Mouse (Mus musculus): ENCODE data around the gene Jade1. TPM values are rescaled to one million over a fixed set of nuclear protein-coding genes. Genes with fewer than 3 reads are reported as not detected.

The Jade1 gene
- total and polyA plus RNA-seq, 2 experiments from 2014 or later = 16.7 to 21.8 TPM

DNA sequence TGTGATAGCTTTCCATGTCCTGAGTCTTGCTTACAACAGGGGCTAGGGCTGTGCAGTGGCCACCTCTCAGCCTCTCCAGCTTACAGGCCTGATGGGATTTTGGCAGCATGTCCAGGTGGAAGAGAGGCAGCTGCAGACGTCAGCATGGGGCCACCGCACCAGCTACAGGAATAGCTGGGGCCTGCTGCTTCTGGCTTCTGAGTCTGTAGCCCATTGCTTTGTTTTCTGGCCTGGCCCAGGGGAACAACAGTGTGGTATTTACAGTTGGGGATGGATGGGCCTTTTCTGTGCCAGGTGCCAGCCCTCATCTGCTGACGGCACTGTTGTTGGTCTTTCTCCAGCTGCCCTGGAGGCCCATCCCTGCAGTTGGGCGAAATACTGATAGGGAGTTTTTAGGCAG lies 28.1 kb downstream of the Jade1 start:
- H3K27ac ChIP-seq (ENCODE audit: low read depth, low read length) = no peak overlapping the region
- H3K9ac ChIP-seq (replicated peaks; ENCODE audit: low read length, poor library complexity, severe bottlenecking) = no peak overlapping the region
- H3K27me3 ChIP-seq (ENCODE audit: insufficient read depth, low read length) = no peaks in the 10 kb centered on the region
- TF ChIP-seq CTCF (IDR thresholded peaks at IDR 0.05) = no peak
- peak; percentile 59 for DNase-seq (ENCODE audit: low spot score)
- H3K36me3 ChIP-seq (ENCODE audit: insufficient read depth, low read length) = no peaks in the 10 kb centered on the region
- no peak overlapping the region for H3K4me3 ChIP-seq (ENCODE audit: low read depth, low read length)
- H3K4me2 ChIP-seq (ENCODE audit: low read depth, low read length, poor library complexity, severe bottlenecking) = no peak overlapping the region
- H3K4me1 ChIP-seq (ENCODE audit: insufficient read depth, low read length) = peaks cover 6% of the 10 kb centered on the region; the same call in 1 of the 2 replicates
- 45% methylated on average over 4 of the region's 4 CpGs for WGBS
- H3K9me3 ChIP-seq (ENCODE audit: low read length) = no peaks in the 10 kb centered on the region
- no peak for ATAC-seq (ENCODE audit: low FRiP score)

DNA sequence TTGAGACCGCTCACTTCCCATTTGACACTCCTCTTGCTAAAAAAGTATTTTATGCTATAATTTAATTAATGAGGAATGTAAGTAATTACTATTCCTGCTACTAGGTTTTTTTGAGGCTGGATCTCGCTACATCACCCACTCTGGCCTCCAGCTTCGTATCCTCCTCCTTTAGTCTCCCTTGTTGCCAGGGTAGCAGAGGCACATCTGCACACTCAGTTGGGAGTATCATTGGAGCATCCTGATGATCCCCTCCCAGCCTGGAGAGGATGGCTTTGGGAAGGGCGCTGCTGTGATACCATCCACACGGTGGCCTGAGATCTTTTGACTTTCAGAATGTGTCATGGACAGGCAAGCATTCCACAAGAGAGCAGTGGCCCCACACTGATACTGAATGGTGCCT lies 30.0 kb downstream of the Jade1 start:
- no peaks in the 10 kb centered on the region for H3K9me3 ChIP-seq (ENCODE audit: low read length)
- ATAC-seq (ENCODE audit: low FRiP score) (no peak), DNase-seq (ENCODE audit: low spot score) (no peak)
- no peak overlapping the region for H3K27ac ChIP-seq (ENCODE audit: low read depth, low read length)
- no peak overlapping the region for H3K4me3 ChIP-seq (ENCODE audit: low read depth, low read length)
- no peak for TF ChIP-seq CTCF (IDR thresholded peaks at IDR 0.05)
- WGBS = 79% methylated on average over 5 of the region's 5 CpGs
- 0 out of 2 replicates have a peak, but pooled peaks cover under 1% of the 10 kb centered on the region for H3K36me3 ChIP-seq (ENCODE audit: insufficient read depth, low read length)
- peaks cover 6% of the 10 kb centered on the region; the same call in 1 of the 2 replicates for H3K4me1 ChIP-seq (ENCODE audit: insufficient read depth, low read length)
- H3K9ac ChIP-seq (replicated peaks; ENCODE audit: low read length, poor library complexity, severe bottlenecking) = no peak overlapping the region
- no peak overlapping the region for H3K4me2 ChIP-seq (ENCODE audit: low read depth, low read length, poor library complexity, severe bottlenecking)
- no peaks in the 10 kb centered on the region for H3K27me3 ChIP-seq (ENCODE audit: insufficient read depth, low read length)

DNA sequence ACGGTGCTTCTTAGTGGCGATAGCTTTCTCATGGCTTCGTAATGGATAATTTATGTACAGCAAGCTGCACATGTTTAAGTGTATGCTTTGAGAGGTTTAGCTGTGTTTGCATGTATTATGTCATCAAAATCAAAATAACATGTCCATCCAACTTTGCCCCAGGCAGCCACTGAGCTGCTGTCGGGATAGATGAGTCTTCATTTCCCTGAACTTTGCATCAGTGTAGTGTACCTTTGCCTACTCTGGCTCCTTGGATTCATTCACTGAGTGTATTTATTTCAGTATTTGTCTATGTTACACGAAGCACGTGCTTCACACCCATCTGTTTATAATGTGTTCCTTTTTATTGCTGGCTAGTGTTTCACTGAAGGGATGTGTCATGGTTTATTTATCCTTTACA lies 30.8 kb downstream of the Jade1 start:
- no peak overlapping the region for H3K27ac ChIP-seq (ENCODE audit: low read depth, low read length)
- 0 out of 2 replicates have a peak, but pooled peaks cover 2% of the 10 kb centered on the region for H3K4me1 ChIP-seq (ENCODE audit: insufficient read depth, low read length)
- H3K4me2 ChIP-seq (ENCODE audit: low read depth, low read length, poor library complexity, severe bottlenecking) = no peak overlapping the region
- DNase-seq (ENCODE audit: low spot score) (no peak), ATAC-seq (ENCODE audit: low FRiP score) (no peak)
- H3K4me3 ChIP-seq (ENCODE audit: low read depth, low read length) = no peak overlapping the region
- H3K27me3 ChIP-seq (ENCODE audit: insufficient read depth, low read length) = no peaks in the 10 kb centered on the region
- no peaks in the 10 kb centered on the region for H3K9me3 ChIP-seq (ENCODE audit: low read length)
- 0 out of 2 replicates have a peak, but pooled peaks cover 6% of the 10 kb centered on the region for H3K36me3 ChIP-seq (ENCODE audit: insufficient read depth, low read length)
- WGBS = 79% methylated on average over 6 of the region's 6 CpGs
- no peak overlapping the region for H3K9ac ChIP-seq (replicated peaks; ENCODE audit: low read length, poor library complexity, severe bottlenecking)
- no peak for TF ChIP-seq CTCF (IDR thresholded peaks at IDR 0.05)

GRCm38 (mm10) chr3:41586917-41587316 lies 31.4 kb downstream of the Jade1 start:
- no peak for TF ChIP-seq CTCF (IDR thresholded peaks at IDR 0.05)
- H3K4me3 ChIP-seq (ENCODE audit: low read depth, low read length) = no peak overlapping the region
- no peak overlapping the region for H3K9ac ChIP-seq (replicated peaks; ENCODE audit: low read length, poor library complexity, severe bottlenecking)
- WGBS = 83% methylated on average over 7 of the region's 7 CpGs
- H3K36me3 ChIP-seq (ENCODE audit: insufficient read depth, low read length) = 0 out of 2 replicates have a peak, but pooled peaks cover 9% of the 10 kb centered on the region
- H3K9me3 ChIP-seq (ENCODE audit: low read length) = no peaks in the 10 kb centered on the region
- H3K4me2 ChIP-seq (ENCODE audit: low read depth, low read length, poor library complexity, severe bottlenecking) = no peak overlapping the region
- H3K27ac ChIP-seq (ENCODE audit: low read depth, low read length) = no peak overlapping the region
- DNase-seq (ENCODE audit: low spot score) (no peak), ATAC-seq (ENCODE audit: low FRiP score) (no peak)
- no peaks in the 10 kb centered on the region for H3K4me1 ChIP-seq (ENCODE audit: insufficient read depth, low read length)
- no peaks in the 10 kb centered on the region for H3K27me3 ChIP-seq (ENCODE audit: insufficient read depth, low read length)

GRCm38 (mm10) chr3:41587588-41587987 lies 32.1 kb downstream of the Jade1 start:
- H3K36me3 ChIP-seq (ENCODE audit: insufficient read depth, low read length) = 0 out of 2 replicates have a peak, but pooled peaks cover 15% of the 10 kb centered on the region
- no peak overlapping the region for H3K4me3 ChIP-seq (ENCODE audit: low read depth, low read length)
- H3K4me1 ChIP-seq (ENCODE audit: insufficient read depth, low read length) = no peaks in the 10 kb centered on the region
- H3K4me2 ChIP-seq (ENCODE audit: low read depth, low read length, poor library complexity, severe bottlenecking) = no peak overlapping the region
- no peaks in the 10 kb centered on the region for H3K9me3 ChIP-seq (ENCODE audit: low read length)
- H3K9ac ChIP-seq (replicated peaks; ENCODE audit: low read length, poor library complexity, severe bottlenecking) = no peak overlapping the region
- TF ChIP-seq CTCF (IDR thresholded peaks at IDR 0.05) = no peak
- DNase-seq (ENCODE audit: low spot score) (no peak), ATAC-seq (ENCODE audit: low FRiP score) (no peak)
- WGBS = 71% methylated on average over 6 of the region's 6 CpGs
- H3K27ac ChIP-seq (ENCODE audit: low read depth, low read length) = no peak overlapping the region
- H3K27me3 ChIP-seq (ENCODE audit: insufficient read depth, low read length) = no peaks in the 10 kb centered on the region

DNA sequence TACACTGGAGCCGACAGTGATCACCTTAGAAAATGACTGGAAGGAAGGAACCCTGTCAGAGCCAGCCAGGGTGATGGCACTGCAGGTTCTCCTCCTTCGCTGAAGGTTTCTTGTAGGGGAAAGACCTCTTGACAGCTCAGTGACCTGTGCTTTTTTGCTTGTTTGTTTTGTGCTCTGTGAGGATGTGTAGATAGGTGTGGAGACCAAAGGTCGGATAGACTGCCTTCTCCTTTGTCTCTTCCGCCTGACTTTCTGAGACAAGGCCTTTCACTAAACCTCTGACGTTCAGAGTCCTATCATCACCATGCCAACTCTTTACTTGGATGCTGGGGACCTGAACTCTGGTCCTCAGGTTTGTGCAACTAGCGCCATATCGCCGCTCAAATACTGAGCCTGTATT lies 33.0 kb downstream of the Jade1 start:
- H3K27ac ChIP-seq (ENCODE audit: low read depth, low read length) = no peak overlapping the region

More for the DNA sequence above, 33.0 kb downstream of the Jade1 start:
- no peaks in the 10 kb centered on the region for H3K4me1 ChIP-seq (ENCODE audit: insufficient read depth, low read length)
- no peak overlapping the region for H3K9ac ChIP-seq (replicated peaks; ENCODE audit: low read length, poor library complexity, severe bottlenecking)
- DNase-seq (ENCODE audit: low spot score) = no peak
- no peak for TF ChIP-seq CTCF (IDR thresholded peaks at IDR 0.05)
- H3K27me3 ChIP-seq (ENCODE audit: insufficient read depth, low read length) = no peaks in the 10 kb centered on the region
- H3K4me2 ChIP-seq (ENCODE audit: low read depth, low read length, poor library complexity, severe bottlenecking) = no peak overlapping the region
- ATAC-seq (ENCODE audit: low FRiP score) = no peak
- no peaks in the 10 kb centered on the region for H3K9me3 ChIP-seq (ENCODE audit: low read length)
- no peak overlapping the region for H3K4me3 ChIP-seq (ENCODE audit: low read depth, low read length)
- whole genome bisulfite sequencing = 78% methylated on average over 8 of the region's 8 CpGs
- H3K36me3 ChIP-seq (ENCODE audit: insufficient read depth, low read length) = peaks cover 18% of the 10 kb centered on the region; the same call in 1 of the 2 replicates
